Mouse (Mus musculus) A20 (cell line): ENCODE data around the gene Ddx50.
"Not testable (repeated sequence)": the region's sequence is repeated elsewhere in the genome, so short reads cannot be mapped to it uniquely, and the experiment has no call there.

Experiments used
- DNase-seq: peaks from one replicate; pipeline ENCODE4 v3.0.0-alpha.2; 2011; ENCODE audit warnings: low read depth, low spot score

The Ddx50 gene

DNA sequence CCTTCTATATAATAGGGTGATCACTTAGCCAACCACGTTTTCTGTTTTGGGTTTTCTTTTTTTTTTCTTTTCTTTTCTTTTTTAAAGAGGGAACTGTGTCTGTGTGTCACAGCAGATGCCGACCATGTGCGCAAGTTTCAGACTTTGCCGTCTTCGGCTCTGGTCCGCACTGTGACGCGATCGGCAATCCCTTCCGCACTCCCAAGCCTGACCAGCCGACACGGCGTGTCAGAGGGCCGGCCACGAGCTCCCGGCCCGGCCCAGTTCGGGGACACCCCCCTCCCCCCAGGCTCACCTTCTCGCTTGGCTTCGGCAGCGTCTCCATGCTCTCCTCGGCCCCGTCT, 49.2 kb downstream of the Ddx50 start:
- DNase-seq, result no peak

- peak; percentile 70 for DNase-seq
Measured at GRCm38 (mm10) chr10:62601053-62601791, 49.8 kb downstream of the Ddx50 start.

- no peak for DNase-seq
Measured at GRCm38 (mm10) chr10:62600056-62600455, 51.0 kb downstream of the Ddx50 start.

- DNase-seq, result not testable (repeated sequence)
Measured at GRCm38 (mm10) chr10:62599311-62599710, 51.7 kb downstream of the Ddx50 start.

GRCm38 (mm10) chr10:62592496-62592895, 58.5 kb downstream of the Ddx50 start:
- no peak for DNase-seq

- peak; percentile 86 for DNase-seq
Measured at GRCm38 (mm10) chr10:62590200-62590599, 60.8 kb downstream of the Ddx50 start.

- DNase-seq, result no peak
Measured at GRCm38 (mm10) chr10:62588616-62589015, 62.4 kb downstream of the Ddx50 start.

- no peak for DNase-seq
Measured at GRCm38 (mm10) chr10:62583245-62583644, 67.8 kb downstream of the Ddx50 start.

- DNase-seq, result no peak
Measured at GRCm38 (mm10) chr10:62582701-62583100, 68.3 kb downstream of the Ddx50 start.

DNA sequence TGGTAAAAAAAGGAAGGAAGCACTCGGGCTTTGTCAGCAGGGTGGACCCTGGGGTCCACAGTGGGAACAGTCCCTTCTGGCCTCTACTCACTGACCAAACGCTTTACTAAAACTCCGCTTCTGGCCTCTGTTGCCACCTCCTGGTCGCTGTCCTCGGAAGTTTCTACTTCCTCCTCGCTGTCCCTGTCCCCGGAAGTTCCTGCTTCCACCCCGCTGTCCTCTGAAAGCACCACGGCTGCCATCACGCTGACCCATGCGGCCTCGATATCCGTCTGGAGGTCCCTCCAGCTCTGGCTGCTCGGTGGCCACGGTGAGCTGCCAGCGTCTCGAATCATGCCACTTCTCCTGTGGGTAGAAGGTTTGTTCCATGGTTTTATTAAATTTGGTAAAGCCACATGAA, 68.8 kb downstream of the Ddx50 start:
- DNase-seq, result no peak

DNA sequence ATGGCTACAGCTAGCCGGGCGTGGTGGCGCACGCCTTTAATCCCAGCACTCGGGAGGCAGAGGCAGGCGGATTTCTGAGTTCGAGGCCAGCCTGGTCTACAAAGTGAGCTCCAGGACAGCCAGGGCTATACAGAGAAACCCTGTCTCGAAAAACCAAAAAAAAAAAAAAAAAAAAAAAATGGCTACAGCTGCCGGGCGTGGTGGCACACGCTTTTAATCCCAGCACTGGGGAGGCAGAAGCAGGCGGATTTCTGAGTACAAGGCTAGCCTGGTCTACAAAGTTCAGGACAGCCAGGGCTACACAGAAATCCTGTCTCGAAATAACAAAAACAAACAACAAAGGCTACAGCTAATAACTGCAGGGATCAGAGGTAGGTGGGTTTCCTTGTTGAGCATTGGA, 71.9 kb downstream of the Ddx50 start:
- not testable (repeated sequence) for DNase-seq

DNA sequence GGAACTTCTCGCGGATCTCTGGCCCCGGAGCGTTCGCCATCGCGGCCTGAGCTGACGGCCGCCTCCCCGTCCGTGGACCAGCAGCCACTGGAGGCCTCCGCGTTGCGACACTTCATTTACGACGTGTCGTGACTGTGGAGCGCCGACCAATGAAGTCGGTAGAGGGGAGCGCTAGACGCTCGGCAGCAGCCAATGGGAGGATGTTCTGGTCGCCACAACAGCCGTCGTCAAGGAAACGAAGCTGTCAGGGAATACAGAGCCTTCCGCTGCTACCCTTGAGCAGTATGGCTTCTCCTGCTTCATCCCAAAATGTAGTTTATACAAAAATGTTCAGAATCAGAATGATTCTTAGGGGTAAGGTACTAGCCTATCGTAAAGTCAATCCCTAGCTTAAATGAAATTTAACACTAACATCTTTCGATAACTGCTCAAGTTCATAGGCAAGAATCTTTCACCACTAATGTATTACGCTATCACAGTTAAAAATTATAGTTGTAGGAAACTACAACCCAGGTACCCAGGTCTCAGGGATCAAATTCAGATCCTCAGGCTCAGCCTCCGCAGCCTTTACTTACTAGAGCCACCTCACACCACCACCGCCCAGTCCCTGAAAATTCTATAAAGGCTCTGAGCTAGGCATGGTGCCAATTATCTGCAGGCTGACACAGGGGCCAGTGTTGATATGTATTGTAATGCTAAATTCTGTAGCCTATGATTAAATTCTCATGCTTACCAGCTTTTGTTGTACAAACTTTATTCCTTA, 72.5 kb downstream of the Ddx50 start, which contains the start of gene Kif1bp:
TSS of gene Kif1bp (minus strand) at position 120 of the 763 bp plus-strand sequence.
- DNase-seq, result peak; percentile 97

- no peak for DNase-seq
Measured at GRCm38 (mm10) chr10:62577673-62578337, 73.2 kb downstream of the Ddx50 start.

- no peak for DNase-seq
Measured at GRCm38 (mm10) chr10:62575001-62575400, 76.0 kb downstream of the Ddx50 start.

- DNase-seq, result no peak
Measured at GRCm38 (mm10) chr10:62570126-62570871, 80.7 kb downstream of the Ddx50 start.

DNA sequence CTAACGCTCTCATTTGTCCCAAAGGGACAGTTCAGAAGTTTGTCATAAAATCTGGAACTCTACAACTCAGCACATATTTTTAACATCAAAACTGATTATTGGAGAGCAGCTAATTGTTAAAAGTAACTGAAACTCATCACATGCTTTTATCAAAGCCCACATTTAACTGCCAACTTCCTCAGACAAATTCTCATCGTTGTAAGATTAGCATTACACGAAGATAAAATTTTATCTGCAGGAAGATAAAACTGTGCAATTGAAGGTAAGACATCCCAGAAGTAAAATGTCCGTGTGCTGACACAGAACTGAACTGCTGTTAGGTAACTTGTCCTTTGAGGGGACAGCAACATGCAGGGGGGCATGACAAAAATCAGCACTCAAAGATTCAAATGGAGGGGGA, 82.2 kb downstream of the Ddx50 start:
- DNase-seq, result no peak
